Mouse (Mus musculus) lung, adult 2 months (tissue): ENCODE results near the gene Fxyd2. TPM values are rescaled to one million over a fixed set of nuclear protein-coding genes. Genes with fewer than 3 reads are reported as not detected.

ENCODE experiments used
- DNase-seq: peaks from one replicate; pipeline ENCODE4 v3.0.0; 2022
- H3K4me1 ChIP-seq: fragments of 200-500 bp; 2 replicates; pipeline ENCODE4 v1.6.1; 2011; ENCODE audit warnings: low read length; ENCODE audit not compliant: control insufficient read depth, insufficient read depth
- H3K4me3 ChIP-seq: fragments of 200-500 bp; replicated peaks from 2 replicates; pipeline ENCODE3; 2011; ENCODE audit warnings: low read depth, mild to moderate bottlenecking, control low read depth, low read length; ENCODE audit errors: extremely low read depth
- CTCF ChIP-seq: fragments of 200-500 bp; IDR thresholded peaks from 2 replicates; pipeline ENCODE4 v1.5.1; 2011; ENCODE audit warnings: mild to moderate bottlenecking, low read length, control low read depth; ENCODE audit not compliant: insufficient read depth
- POLR2A ChIP-seq: fragments of 200-500 bp; IDR thresholded peaks from 2 replicates; pipeline ENCODE4 v1.6.1; 2011; ENCODE audit warnings: low read depth, mild to moderate bottlenecking, control low read depth, low read length, borderline replicate concordance; ENCODE audit errors: extremely low read depth
- WGBS: fragments of 180-500 bp; shearing (Covaris S2); methylation state at CpG from one replicate; pipeline ENCODE4 v1.1.7; 2018; 5-methylcytosine and 5-hydroxymethylcytosine counted together
- polyA plus RNA-seq: library from polyadenylated mRNA; depleted of rRNA; stranded (reverse); fragments of >200 nt; gene quantifications from 2 replicates; pipeline ENCODE4 v1.2.3, GENCODE M21; 2012

Fxyd2 gene
- polyA plus RNA-seq, 1 experiment, result 8.5 TPM

GRCm38 (mm10) chr9:45405694-45406093, 6.2 kb downstream of the Fxyd2 start:
- TF ChIP-seq POLR2A, result no peak
- no peak for TF ChIP-seq CTCF
- no peaks in the 10 kb centered on the region for H3K4me1 ChIP-seq
- DNase-seq, result no peak
- WGBS, result 45% methylated on average over 5 of the region's 5 CpGs
- no peak overlapping the region for H3K4me3 ChIP-seq

DNA sequence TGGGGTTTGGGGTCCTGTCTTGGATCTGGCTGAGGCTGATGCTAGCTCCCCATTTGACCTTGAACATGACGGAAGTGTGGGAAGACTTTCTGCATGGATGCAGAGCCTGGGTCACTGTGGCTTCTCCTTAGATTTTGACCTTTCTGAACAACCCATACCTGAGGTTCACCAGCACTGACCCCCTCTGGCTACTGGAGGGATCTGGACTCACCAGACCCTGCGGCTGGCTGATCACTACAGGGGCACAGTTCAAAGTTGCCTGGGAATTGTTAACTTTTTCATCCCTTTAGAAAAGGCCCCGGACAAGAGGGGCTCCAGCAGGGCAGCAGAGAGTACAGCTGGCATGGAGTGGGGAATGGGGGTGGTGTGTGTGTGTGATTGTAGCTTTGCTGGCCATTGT, 7.3 kb downstream of the Fxyd2 start:
- TF ChIP-seq POLR2A (no peak), CTCF (no peak)
- Histone ChIP-seq H3K4me1 (peaks cover under 1% of the 10 kb centered on the region; the same call in 1 of the 2 replicates), H3K4me3 (no peak overlapping the region)
- 92% methylated on average over 3 of the region's 3 CpGs for WGBS
- DNase-seq, result no peak

DNA sequence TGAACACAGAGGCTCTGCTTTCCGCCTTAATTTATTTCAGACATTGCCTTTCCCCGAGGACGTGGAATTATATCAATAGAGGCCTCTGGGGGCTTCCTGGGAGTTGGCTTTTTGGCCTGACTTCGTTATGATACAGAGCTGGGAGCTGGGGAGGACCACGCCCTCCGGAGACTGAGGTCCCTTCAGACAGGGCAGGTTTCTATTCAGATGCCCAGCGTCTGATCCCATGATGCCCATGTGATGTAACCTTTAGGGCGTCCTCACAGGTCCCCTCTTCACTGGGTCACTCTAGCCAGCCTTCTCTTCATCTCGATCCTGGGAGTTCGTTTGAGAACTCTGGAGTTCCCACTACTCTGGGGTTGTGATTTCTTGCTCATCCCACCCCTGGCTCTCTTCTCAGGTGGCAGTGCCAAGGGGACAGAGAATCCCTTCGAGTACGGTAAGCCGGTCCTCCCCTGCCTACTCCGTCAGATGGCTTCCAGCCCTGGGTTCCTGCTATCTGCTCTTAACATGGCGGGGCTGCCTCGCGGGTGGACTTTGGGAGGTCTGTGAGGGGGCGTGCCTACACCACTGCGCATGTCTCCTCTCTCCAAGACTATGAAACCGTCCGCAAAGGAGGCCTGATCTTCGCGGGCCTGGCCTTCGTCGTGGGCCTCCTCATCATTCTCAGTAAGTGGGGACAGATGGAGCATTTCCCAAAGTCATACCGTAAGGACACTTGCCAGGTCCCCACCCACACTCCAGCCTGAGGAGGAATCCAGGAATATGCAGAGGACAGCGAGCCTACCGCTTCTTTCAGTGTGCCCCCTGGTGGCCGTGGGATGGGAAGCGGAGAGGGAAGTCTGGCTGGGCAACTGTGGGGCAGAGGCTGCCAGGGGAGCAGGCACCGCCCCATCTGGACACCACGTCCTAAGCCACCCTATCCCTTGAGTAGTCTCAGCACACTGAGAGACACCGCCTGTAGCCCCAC, 8.5 kb downstream of the Fxyd2 start:
- TF ChIP-seq POLR2A (no peak), CTCF (peak; percentile 66)
- peak; percentile 66 for DNase-seq
- Histone ChIP-seq H3K4me1 (peaks cover 2% of the 10 kb centered on the region; the same call in 1 of the 2 replicates), H3K4me3 (peak overlapping the region; percentile 18)
- 36% methylated on average over 33 of the region's 33 CpGs for WGBS

DNA sequence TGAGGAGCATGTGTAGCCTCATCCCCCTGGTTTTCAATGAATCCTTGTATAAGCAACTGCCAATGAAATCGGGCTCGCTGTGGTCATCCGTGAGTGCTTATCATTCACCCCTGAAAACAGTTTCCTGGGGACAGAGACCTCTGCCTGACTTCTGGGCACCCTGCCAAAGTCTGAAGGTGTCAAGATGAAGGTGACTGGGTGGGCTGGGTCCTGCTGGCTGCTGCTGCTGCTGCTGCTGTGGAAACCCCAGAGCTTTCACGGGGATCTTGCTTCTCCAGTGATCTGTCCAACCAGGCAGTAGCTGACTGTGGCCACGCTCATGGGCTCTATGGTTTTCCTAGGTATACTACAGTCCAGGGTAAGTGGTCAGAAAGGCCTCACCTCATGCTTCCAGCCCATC, 10.7 kb downstream of the Fxyd2 start:
- DNase-seq, result no peak
- TF ChIP-seq POLR2A, result no peak
- no peak for TF ChIP-seq CTCF
- 62% methylated on average over 5 of the region's 5 CpGs for WGBS
- peaks cover 2% of the 10 kb centered on the region; the same call in 1 of the 2 replicates for H3K4me1 ChIP-seq
- H3K4me3 ChIP-seq, result no peak overlapping the region

GRCm38 (mm10) chr9:45410614-45411013, 11.1 kb downstream of the Fxyd2 start:
- Histone ChIP-seq H3K4me3 (no peak overlapping the region), H3K4me1 (peaks cover 2% of the 10 kb centered on the region; the same call in 1 of the 2 replicates)
- no peak for DNase-seq
- 85% methylated on average over 2 of the region's 2 CpGs for WGBS
- TF ChIP-seq POLR2A (no peak), CTCF (no peak)

- DNase-seq, result no peak
- WGBS, result 84% methylated on average over 3 of the region's 3 CpGs
- no peak overlapping the region for H3K4me3 ChIP-seq
- no peak for TF ChIP-seq CTCF
- TF ChIP-seq POLR2A, result no peak
- H3K4me1 ChIP-seq, result peaks cover 2% of the 10 kb centered on the region; the same call in 1 of the 2 replicates
Observed at GRCm38 (mm10) chr9:45411111-45411510, 11.6 kb downstream of the Fxyd2 start.

GRCm38 (mm10) chr9:45411803-45412202, 12.3 kb downstream of the Fxyd2 start:
- 11% methylated on average over 7 of the region's 7 CpGs for WGBS
- Histone ChIP-seq H3K4me3 (no peak overlapping the region), H3K4me1 (peaks cover 2% of the 10 kb centered on the region; the same call in 1 of the 2 replicates)
- TF ChIP-seq POLR2A (no peak), CTCF (peak; percentile 41; the same call in 1 of the 2 replicates)
- peak; percentile 17 for DNase-seq

- WGBS, result 5% methylated on average over 10 of the region's 10 CpGs
- DNase-seq, result peak; percentile 87
- Histone ChIP-seq H3K4me1 (peaks cover 7% of the 10 kb centered on the region), H3K4me3 (no peak overlapping the region)
- peak; percentile 88 for TF ChIP-seq CTCF
- TF ChIP-seq POLR2A, result no peak
Observed at GRCm38 (mm10) chr9:45412287-45412686, 12.8 kb downstream of the Fxyd2 start.

DNA sequence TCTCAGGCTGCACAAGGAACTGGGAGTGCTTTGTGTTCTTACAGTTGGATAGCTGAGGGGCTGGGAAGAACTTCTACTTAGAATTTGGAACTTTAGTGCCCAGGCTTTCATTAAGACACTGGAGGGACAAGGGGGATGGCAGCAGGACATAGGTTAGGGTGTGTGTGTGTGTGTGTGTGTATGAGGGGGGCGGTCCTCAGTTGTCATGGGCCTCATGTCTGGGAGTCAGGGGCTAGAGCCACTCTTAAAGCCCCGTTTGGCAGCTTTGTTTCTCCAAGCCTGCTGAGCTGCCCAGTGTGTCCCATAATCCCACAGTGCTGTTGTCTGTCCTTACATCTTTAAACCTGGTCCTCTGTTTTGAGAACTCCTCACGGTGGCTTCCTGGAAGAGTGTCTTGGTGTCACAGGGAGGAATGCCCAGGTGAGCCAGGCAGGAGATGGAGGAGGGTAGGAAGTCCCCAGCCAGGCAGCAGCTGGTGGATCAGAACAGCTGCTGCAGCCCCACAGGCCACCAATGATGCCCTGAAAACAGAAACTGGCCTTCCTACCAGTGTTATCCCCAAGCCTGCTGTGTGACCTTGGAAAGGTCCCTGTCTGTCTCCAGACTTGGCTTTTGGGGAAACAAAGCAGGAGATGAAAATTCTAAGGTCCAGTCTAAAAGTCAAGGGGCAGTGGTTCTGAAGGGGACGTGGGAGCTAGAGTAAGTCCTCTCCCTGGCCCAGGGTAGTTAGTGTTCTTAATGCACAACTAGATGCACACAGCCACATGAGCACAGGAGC, 13.4 kb downstream of the Fxyd2 start:
- TF ChIP-seq CTCF (no peak), POLR2A (no peak)
- H3K4me3 ChIP-seq, result no peak overlapping the region
- no peak for DNase-seq
- WGBS, result 75% methylated on average over 4 of the region's 4 CpGs
- H3K4me1 ChIP-seq, result peaks cover 7% of the 10 kb centered on the region
